Mouse (Mus musculus): ENCODE measurements around the gene Smg5.

Gene Smg5

GRCm38 (mm10) chr3:88354396-88355165 lies 18.5 kb downstream of the Smg5 start:
- 90% methylated on average over 8 of the region's 8 CpGs for WGBS

- WGBS, result 71% methylated on average over 5 of the region's 5 CpGs
Observed at GRCm38 (mm10) chr3:88359584-88359983, 23.5 kb downstream of the Smg5 start.

- 61% methylated on average over 3 of the region's 3 CpGs for WGBS
Observed at GRCm38 (mm10) chr3:88359989-88360388, 23.9 kb downstream of the Smg5 start.

GRCm38 (mm10) chr3:88361096-88361495 lies 25.0 kb downstream of the Smg5 start:
- WGBS, result 66% methylated on average over 6 of the region's 6 CpGs

- 82% methylated on average over 2 of the region's 2 CpGs for WGBS
Observed at GRCm38 (mm10) chr3:88361612-88362313, 25.7 kb downstream of the Smg5 start.

- WGBS, result 54% methylated on average over 4 of the region's 4 CpGs
Observed at GRCm38 (mm10) chr3:88363700-88364099, 27.6 kb downstream of the Smg5 start.

GRCm38 (mm10) chr3:88364337-88364736 lies 28.3 kb downstream of the Smg5 start, which contains the start of gene Paqr6:
Gene Paqr6, plus strand, starts transcription at chr3:88364584.
- 14% methylated on average over 16 of the region's 16 CpGs for WGBS

- WGBS, result 52% methylated on average over 34 of the region's 34 CpGs
Observed at GRCm38 (mm10) chr3:88365705-88366361, 29.8 kb downstream of the Smg5 start.

- 7% methylated on average over 22 of the region's 22 CpGs for WGBS
Observed at GRCm38 (mm10) chr3:88366830-88367428, 30.9 kb downstream of the Smg5 start.

- 70% methylated on average over 4 of the region's 7 CpGs for WGBS
Observed at GRCm38 (mm10) chr3:88367517-88367916, 31.5 kb downstream of the Smg5 start.

GRCm38 (mm10) chr3:88368511-88368910 lies 32.5 kb downstream of the Smg5 start:
- 93% methylated on average over 7 of the region's 7 CpGs for WGBS

GRCm38 (mm10) chr3:88372643-88373042 lies 36.6 kb downstream of the Smg5 start, which contains the start of gene Bglap3:
Gene Bglap3, minus strand, starts transcription at chr3:88372743.
- 90% methylated on average over 9 of the region's 9 CpGs for WGBS

- WGBS, result 16% methylated on average over 19 of the region's 19 CpGs
Observed at GRCm38 (mm10) chr3:88375750-88376626, 39.9 kb downstream of the Smg5 start.

GRCm38 (mm10) chr3:88376644-88377043 lies 40.6 kb downstream of the Smg5 start:
- 57% methylated on average over 7 of the region's 7 CpGs for WGBS

GRCm38 (mm10) chr3:88378599-88378998 lies 42.5 kb downstream of the Smg5 start, which contains the start of gene Bglap2:
Gene Bglap2, minus strand, starts transcription at chr3:88378699.
- 88% methylated on average over 5 of the region's 5 CpGs for WGBS

- 12% methylated on average over 22 of the region's 22 CpGs for WGBS
Observed at GRCm38 (mm10) chr3:88381389-88382315, 45.6 kb downstream of the Smg5 start.

GRCm38 (mm10) chr3:88382383-88382782 lies 46.3 kb downstream of the Smg5 start:
- 55% methylated on average over 3 of the region's 7 CpGs for WGBS

- WGBS, result 82% methylated on average over 5 of the region's 5 CpGs
Observed at GRCm38 (mm10) chr3:88384364-88384763, 48.3 kb downstream of the Smg5 start, which contains the start of gene Bglap. Gene Bglap, minus strand, starts transcription at chr3:88384464.

- WGBS, result 81% methylated on average over 9 of the region's 9 CpGs
Observed at GRCm38 (mm10) chr3:88393776-88394375, 57.8 kb downstream of the Smg5 start.
